Comparison of ENCODE assay signal across 24 mouse cellular contexts in the genomic region with DNA sequence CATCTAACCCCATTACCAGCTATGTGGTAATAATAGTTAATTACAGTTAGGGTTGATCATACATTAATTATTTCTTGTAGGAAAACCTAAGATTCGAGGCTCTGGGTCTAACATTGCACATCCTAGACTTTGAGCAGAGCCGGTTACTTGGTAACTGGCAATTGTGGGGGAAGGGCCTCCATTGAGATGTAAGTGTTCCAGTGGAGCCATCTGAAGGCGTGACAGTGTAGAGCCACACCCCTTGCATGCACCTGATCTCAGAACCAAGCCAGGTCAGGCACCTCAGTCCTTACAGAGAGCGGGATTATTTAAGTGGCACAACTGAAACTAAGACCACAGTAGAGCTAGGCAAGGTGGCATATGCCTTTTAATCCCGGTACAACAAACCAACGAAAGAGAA.
A peak's percentile ranks its signal among the peaks of the same experiment; 100 is the strongest.
DNase-seq lines count a peak whose midpoint lies in the region; ATAC-seq lines count a peak whose summit lies in the region.
"Had no signal": no experiment of that assay in that cellular context is flagged by ENCODE, and none has a peak within 500 bp of the region (broad histone marks: within the 10 kb centered on the region; RNA-seq: fewer than 3 reads in every experiment).

No protein-coding gene starts in this region.

- H3K4me3 ChIP-seq in heart, embryonic 12.5 days: no peak overlapping the region
- H3K4me3 ChIP-seq: embryonic facial prominence, embryonic 10.5 days; forebrain, embryonic 13.5 days; gastrocnemius, adult 2 months; heart, embryonic 10.5 days; heart, embryonic 15.5 days; hindbrain, embryonic 13.5 days had no signal

- H3K27me3 ChIP-seq in heart, embryonic 12.5 days (replicated peaks): no peaks in the 10 kb centered on the region
- H3K27me3 ChIP-seq: forebrain, embryonic 13.5 days; heart, embryonic 15.5 days; hindbrain, embryonic 13.5 days had no signal

- H3K4me1 ChIP-seq in heart, embryonic 12.5 days (replicated peaks): peaks cover 4% of the 10 kb centered on the region

- peak; percentile 82 for DNase-seq in heart, adult 11 months
- peak; percentile 73 for DNase-seq in kidney, adult 9 months
- no peak for DNase-seq in kidney, postnatal 14 days
- DNase-seq in WW6 (ENCODE audit: low read depth, low spot score): peak; percentile 59
- DNase-seq in right cerebral cortex, postnatal 36 days (ENCODE audit: low spot score in 2 of 2): no peak
- no peak for DNase-seq in adrenal gland, adult (ENCODE audit: inconsistent age in 2 of 2, low spot score in 1 of 2)
- DNase-seq: adrenal gland, adult 8-10 months; adrenal gland, postnatal 36 days; B cell, adult 2 months; cerebellum, adult 2 months; cerebellum, postnatal 10 days; forebrain, postnatal 0 days; gastrocnemius, adult 2 months; gastrocnemius, postnatal 36 days; heart, adult 18-20 months; heart, postnatal 14 days had no signal

- peaks cover 62% of the 10 kb centered on the region for H3K36me3 ChIP-seq in heart, embryonic 12.5 days

- no peak overlapping the region for H3K27ac ChIP-seq in heart, embryonic 12.5 days (ENCODE audit: poor library complexity, severe bottlenecking)
- H3K27ac ChIP-seq: embryonic facial prominence, embryonic 10.5 days; forebrain, embryonic 13.5 days; gastrocnemius, adult 2 months; heart, embryonic 10.5 days; heart, embryonic 15.5 days; hindbrain, embryonic 13.5 days; hindbrain, postnatal 0 days had no signal

- H3K4me2 ChIP-seq in heart, embryonic 12.5 days: no peak overlapping the region
- H3K4me2 ChIP-seq: forebrain, embryonic 13.5 days; heart, embryonic 15.5 days; hindbrain, embryonic 13.5 days had no signal

- H3K9ac ChIP-seq in heart, embryonic 12.5 days: no peak overlapping the region
- H3K9ac ChIP-seq: forebrain, embryonic 13.5 days; forebrain, postnatal 0 days; heart, embryonic 15.5 days; hindbrain, embryonic 13.5 days had no signal

- H3K9me3 ChIP-seq in heart, embryonic 12.5 days (replicated peaks): no peaks in the 10 kb centered on the region; the same call in 1 of the 2 replicates
- H3K9me3 ChIP-seq: forebrain, embryonic 13.5 days; heart, embryonic 10.5 days; heart, embryonic 15.5 days had no signal

- no peak for ATAC-seq in heart, embryonic 12.5 days (ENCODE audit: insufficient number of reproducible peaks, low FRiP score)
- ATAC-seq: CD4-positive, CD25-positive, alpha-beta regulatory T cell, adult 4 months; forebrain, embryonic 13.5 days; forebrain, postnatal 0 days; hindbrain, postnatal 0 days had no signal

- WGBS in heart, embryonic 12.5 days: 94% methylated on average over 6 of the region's 6 CpGs

Comparison
In these comparisons a context has a peak if more than half of its experiments do, and no peak if none do; other contexts are left out.
1. DNase-seq: peak in heart, adult 11 months (single experiment), kidney, adult 9 months (single experiment) and WW6 (single experiment); none in kidney, postnatal 14 days (single experiment), right cerebral cortex, postnatal 36 days (0 of 2) and adrenal gland, adult (0 of 2).